Mouse (Mus musculus) fibroblast of lung, adult 2 months (primary cell): ENCODE data around the gene Ghrhr.
A peak's percentile ranks its signal among the peaks of the same experiment; 100 is the strongest.

Source experiments
- DNase-seq: peaks from one replicate; pipeline ENCODE4 v3.0.0-alpha.2; 2011; ENCODE audit warnings: low read depth

Ghrhr gene

GRCm38 (mm10) chr6:55376076-55376475 lies at the start of gene Ghrhr:
Ghrhr (plus strand) TSS chr6:55376295.
- DNase-seq = no peak

- DNase-seq = no peak
Measured at GRCm38 (mm10) chr6:55326299-55326698, 49.8 kb upstream of the Ghrhr start.

DNA sequence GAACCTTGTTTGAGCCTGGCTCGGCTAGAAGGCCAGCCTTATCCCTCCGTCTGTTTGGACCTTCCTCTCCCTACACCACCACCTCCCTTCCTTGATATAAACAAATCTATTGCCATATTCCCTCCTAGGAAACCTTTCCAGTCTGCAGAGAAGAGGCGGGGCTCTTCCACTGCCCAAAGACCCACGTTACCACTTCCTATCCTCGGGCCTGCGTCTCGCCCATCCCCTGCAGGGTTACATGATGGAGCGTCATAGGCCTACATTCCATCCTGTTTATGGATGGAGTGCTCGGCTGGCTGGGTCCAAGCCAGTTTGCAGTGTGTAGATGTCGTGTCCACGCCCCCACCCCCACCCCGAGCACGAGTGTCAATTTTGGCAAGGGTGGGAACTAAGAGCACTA lies 48.8 kb upstream of the Ghrhr start:
- no peak for DNase-seq

DNA sequence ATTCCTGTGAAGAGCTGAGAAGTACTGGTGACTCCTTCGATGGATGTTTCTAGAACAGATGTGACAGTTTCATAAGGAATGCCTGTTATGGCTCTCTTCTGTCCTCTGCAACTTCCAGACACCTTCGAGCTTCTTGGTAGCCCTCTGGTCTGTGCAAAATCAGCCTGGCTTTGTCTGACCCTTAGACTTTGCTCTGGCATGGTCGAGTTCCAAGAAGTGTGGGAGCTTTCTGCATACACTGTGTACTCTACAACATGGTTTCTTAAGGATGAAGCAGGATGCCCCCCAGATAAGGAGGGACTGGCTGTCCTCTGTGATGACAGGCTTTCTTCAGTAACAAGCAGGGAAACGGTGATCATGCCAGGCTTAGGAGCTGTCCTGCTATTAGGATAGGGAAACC lies 47.9 kb upstream of the Ghrhr start:
- DNase-seq = no peak

DNA sequence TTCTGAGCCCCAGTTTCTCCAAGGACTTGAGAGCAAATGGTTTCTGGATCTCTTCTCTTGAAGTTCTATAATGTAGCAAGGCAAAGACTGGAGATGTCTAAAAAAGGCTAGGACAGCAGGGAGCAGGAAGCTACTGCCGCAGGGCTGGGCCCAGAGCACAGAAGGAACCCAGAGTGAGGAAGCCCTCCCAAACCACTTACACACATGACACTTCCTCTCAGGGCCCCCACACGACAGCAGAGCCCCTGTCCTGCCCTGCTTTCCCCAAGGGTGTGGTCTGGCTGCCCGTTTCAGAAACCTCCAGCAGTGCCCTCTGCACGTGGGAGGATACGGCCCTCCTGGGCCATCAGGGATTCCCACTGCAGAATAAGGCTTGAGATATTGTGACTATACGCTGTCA lies 44.8 kb upstream of the Ghrhr start:
- DNase-seq = no peak

GRCm38 (mm10) chr6:55332100-55332772 lies 43.9 kb upstream of the Ghrhr start:
- DNase-seq = no peak

DNA sequence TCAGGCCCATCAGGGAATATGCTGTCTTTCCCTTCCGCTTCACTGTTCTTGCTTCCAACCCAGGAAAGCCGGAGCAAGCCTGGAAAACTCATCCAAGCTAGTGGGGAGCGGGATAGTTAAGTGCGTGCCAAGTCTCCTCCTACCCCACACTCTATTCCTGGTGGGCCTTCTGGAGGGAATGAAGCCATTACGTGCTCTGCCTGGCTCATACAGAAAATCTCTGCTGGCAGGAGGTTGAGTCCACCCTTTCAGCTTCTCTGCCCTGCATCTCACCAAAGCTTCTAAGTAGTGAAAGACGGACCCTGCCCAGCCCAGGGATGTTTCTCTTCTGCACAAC lies 43.4 kb upstream of the Ghrhr start:
- DNase-seq = no peak

DNA sequence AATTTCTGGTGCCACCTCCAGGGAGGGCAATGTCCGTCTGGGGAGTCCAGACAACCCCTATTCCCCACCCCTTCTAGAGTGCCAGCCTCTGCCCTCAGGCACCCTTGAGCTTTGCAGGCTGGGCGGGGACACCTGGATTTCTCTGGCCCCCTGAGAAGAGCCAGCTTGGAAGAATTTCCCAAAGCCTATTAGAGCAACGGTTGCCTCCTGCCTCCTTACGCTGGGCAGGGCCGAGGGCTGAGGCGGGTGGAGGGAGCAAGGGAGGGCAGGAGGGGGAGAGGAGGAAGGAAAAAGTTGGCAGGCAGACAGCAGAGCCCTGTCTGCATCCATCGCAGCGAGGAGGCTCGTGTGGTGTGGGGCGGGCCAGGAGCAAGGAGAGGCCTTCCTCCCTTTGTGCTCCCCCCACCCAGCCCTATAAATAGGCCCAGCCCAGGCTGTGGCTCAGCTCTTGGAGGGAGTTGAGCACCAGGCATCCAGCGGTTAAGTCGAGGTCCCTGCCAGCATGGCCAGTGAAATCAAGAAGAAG lies 40.0 kb upstream of the Ghrhr start, which contains the start of gene Aqp1:
TSS of gene Aqp1 (plus strand) at position 444 of the 526 bp plus-strand sequence.
- no peak for DNase-seq

DNA sequence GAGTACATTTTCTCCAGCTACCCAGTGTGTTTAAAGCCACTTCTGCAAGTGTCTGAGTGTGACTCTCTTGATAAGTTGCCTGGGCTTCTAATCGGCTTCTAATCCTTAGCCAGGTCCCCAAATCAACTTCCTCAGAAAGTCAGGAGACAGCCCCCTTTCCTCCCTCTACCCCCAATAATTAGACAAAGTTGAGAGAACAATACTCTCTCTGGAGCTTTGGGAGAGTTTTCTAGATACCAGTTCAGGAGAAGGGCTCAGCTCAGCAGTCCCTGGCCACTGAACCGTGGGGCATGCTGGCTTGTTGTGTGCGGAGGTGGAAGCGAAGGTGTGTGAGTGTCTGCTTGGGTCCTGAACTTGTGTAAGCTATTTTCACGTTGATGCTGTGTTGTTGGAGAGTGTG lies 38.9 kb upstream of the Ghrhr start:
- no peak for DNase-seq

GRCm38 (mm10) chr6:55338077-55338476 lies 38.0 kb upstream of the Ghrhr start:
- DNase-seq = no peak

GRCm38 (mm10) chr6:55338934-55339825 lies 36.9 kb upstream of the Ghrhr start:
- peak; percentile 14 for DNase-seq

GRCm38 (mm10) chr6:55341688-55342087 lies 34.4 kb upstream of the Ghrhr start:
- no peak for DNase-seq

- DNase-seq = no peak
Measured at GRCm38 (mm10) chr6:55342328-55342727, 33.8 kb upstream of the Ghrhr start.

- no peak for DNase-seq
Measured at GRCm38 (mm10) chr6:55343446-55343845, 32.6 kb upstream of the Ghrhr start.

DNA sequence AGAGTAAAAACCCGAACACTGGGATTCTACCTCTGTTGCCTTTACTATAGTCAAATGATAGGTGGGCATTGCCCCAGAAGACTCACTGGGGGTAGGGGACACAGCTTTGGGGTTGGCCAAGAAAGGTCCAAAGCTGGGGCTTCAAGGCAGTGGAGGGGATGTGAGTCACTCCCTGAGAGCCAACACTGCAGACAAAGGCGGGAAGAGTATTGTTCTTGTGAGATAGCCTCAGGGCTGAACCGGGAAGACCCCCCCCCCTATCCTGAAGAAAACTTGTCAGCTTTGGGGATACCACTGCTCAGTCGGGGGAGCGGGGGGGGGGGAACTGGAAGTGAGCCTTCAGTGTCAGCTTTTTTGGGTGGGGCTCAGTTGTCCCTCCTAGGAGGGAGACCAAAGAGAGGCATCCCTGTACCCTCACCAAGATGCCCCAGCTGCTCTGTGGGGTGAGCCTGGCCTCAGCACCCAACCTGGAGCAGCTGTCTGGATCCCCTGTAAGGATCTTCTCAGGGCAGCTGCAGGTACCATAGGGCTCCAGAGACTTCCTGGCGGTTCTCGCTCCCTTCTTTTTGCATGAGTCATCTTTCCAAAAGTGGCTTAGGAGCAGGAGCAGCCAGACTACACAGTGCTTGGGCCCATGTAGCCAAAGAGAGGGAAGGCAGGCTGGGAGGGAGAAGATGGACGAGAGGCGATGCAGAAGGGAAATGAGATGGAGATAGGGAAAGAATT lies 31.6 kb upstream of the Ghrhr start:
- DNase-seq = no peak

DNA sequence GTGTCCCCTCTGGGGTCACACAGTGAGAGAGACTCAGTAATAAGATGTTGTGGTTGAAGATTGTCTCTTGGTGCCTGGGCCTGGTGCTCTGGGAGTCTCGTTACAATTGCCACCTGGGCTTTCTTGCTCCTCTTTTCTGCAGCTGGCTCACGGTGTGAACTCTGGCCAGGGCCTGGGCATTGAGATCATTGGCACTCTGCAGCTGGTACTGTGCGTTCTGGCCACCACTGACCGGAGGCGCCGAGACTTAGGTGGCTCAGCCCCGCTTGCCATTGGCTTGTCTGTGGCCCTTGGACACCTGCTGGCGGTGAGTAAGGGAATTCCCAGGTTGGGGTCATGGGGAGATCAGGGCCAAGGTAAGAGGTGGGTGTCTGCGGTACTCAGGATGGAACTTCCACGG lies 30.8 kb upstream of the Ghrhr start:
- no peak for DNase-seq

- no peak for DNase-seq
Measured at GRCm38 (mm10) chr6:55346491-55346890, 29.6 kb upstream of the Ghrhr start.

- DNase-seq = no peak
Measured at GRCm38 (mm10) chr6:55347711-55348571, 28.2 kb upstream of the Ghrhr start.

DNA sequence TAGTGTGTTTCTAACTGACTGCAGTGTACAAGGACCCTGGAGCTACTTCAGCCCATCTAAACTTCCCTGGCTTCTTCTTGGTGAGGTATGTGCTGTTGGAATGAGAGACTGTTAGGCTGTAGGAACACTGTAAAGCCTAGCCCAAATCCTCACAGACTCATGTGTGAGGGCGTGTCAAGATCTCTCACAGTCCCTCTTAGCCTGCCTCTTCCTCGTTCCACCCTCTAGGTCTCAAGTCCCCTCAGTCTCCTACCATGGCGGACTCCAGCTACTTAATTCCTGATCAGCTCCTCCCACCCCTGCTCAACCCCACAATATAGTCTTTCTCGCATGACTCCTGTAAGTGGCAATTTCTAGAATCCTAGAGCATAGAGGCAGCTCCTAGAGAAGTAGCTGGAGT lies 26.9 kb upstream of the Ghrhr start:
- no peak for DNase-seq

GRCm38 (mm10) chr6:55350383-55350952 lies 25.6 kb upstream of the Ghrhr start:
- DNase-seq = no peak

GRCm38 (mm10) chr6:55351712-55352111 lies 24.4 kb upstream of the Ghrhr start:
- no peak for DNase-seq
